Mouse (Mus musculus) brain, embryonic 18.5 days (tissue): ENCODE measurements around the gene Tsr2.
A peak's percentile ranks its signal among the peaks of the same experiment; 100 is the strongest.

ENCODE experiments used
- DNase-seq: peaks from one replicate; pipeline ENCODE4 v3.0.0-alpha.2; 2012; ENCODE audit warnings: low read depth, low spot score

Tsr2 gene

DNA sequence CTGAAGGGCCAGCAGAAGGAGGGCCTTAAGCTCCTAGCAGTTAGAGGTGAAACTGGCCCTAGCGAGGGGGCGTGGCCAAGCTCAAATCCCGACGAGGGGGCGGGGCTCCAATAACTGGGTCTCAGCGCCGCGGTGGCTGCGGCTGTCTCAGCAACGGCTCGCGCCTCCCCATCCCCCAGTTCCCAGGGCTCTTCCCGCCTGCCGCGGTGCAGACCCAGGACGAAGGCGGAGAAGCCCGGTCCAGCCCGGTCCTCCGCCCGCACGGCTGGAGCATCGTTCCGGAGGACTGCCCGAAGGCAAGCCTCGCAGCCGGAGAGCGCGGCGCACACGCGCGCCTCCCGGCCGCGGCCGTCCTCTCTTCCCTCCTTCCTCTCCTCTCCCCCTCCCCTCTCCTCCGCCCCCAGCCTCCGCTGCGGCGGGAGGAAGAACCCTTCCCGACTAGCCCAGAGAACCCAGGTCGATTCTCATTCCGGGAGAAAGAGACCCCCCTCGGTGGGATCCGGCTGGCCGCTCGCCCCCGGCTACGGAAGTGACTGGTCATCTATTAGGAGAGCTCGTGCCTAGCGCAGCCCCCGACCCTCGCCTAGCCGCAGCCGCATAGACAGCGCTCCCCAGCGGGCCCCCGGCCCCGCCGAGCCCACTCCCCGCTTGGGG, 49.4 kb downstream of the Tsr2 start:
- DNase-seq: peak; percentile 46

DNA sequence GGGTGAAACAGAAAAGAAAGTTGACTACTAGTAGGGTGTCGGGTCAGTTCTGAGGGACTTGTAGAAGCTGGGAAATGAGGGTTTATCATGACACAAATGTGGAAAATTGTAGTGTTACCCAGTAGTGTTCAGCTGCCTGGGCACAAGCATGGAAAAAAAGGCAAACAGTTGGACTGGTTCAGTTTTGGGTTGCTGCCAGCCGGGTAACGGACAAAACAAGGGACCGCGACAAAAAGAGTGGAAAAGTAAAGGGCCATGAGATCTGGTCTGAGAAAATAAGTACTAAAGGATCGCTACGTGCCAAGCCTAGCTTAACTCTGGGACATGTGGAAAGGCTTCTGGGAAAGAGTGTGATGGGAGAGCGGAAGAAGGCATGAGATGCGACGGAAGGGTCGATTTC, 50.0 kb downstream of the Tsr2 start:
- DNase-seq: no peak

DNA sequence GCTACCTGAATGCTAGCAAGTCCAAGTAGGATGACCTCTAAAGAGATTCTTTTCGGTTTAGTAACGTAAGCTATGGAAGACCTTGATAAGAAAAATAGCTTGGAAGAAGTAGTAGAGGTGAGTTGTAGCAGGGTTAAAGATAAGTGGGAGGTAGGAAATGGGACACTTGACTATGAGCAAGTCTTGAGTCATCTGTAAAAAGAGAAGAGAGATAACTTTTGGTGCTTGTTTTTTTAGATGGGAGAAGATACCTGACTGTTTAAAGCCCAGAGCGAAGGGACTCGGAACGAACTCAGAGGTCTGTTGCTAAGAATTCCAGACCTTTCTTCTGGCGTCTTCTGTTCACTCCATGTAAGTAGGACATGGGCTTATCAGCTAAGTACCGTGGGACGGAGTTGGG, 50.5 kb downstream of the Tsr2 start, which contains the start of gene Fgd1:
Fgd1 (plus strand) TSS at position 301 of the 400 bp plus-strand sequence.
- no peak for DNase-seq

DNA sequence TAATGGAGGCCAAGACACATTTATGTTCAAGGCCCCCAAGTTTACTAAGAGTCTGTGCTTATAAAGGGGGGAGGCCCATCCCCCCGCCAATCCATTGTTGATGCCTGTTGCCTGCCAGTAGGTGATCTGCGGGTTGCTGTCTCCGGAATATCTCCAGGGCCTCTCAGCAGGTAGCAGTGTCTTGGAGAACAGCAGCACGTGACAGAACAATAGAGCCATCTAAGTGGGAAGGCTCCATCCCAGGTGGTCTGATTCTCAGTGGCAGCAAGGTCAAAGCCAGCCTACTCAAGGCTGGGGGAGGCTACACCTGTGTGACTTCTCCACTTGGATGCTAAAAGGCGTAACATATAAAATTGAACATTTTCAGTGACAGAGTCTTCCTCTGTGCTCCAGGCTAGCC, 55.1 kb downstream of the Tsr2 start:
- no peak for DNase-seq
